Mouse (Mus musculus) megakaryocyte-erythroid progenitor cell, adult 5-6 weeks (primary cell): ENCODE measurements around the gene Ddx1. TPM values are rescaled to one million over a fixed set of nuclear protein-coding genes. Genes with fewer than 3 reads are reported as not detected.

Source experiments
- ATAC-seq: replicated peaks from 2 replicates; pipeline ENCODE4 v1.8.0; 2016; ENCODE audit warnings: mild to moderate bottlenecking, inconsistent platforms; ENCODE audit not compliant: severe bottlenecking, poor library complexity, low FRiP score, low TSS enrichment
- total RNA-seq, 2 experiments: library from RNA; stranded (forward) in 1 of 2; stranded (reverse) in 1 of 2; fragments of 200-1000, 215-1000 nt in 1 of 2; fragments of >200 nt in 1 of 2; fragmentation: Nextera tagmentation in 1 of 2; gene quantifications; 2 replicates each; pipeline ENCODE4 v1.2.3; 2014 to 2017

The Ddx1 gene
- 80.1 and 98.9 TPM in 2 replicates for total RNA-seq (2014; fragmentation: Nextera tagmentation)
- total RNA-seq (2017) = 275 and 333 TPM in 2 replicates

- peak; percentile 92 for ATAC-seq
Measured at GRCm38 (mm10) chr12:13248691-13249572, at the start of gene Ddx1. Ddx1 (minus strand) TSS chr12:13249213.

- no peak for ATAC-seq
Measured at GRCm38 (mm10) chr12:13293421-13293881, 44.4 kb upstream of the Ddx1 start.

GRCm38 (mm10) chr12:13291453-13291852, 42.4 kb upstream of the Ddx1 start:
- ATAC-seq = no peak

GRCm38 (mm10) chr12:13269570-13270390, 20.8 kb upstream of the Ddx1 start:
- ATAC-seq = peak; percentile 47; the same call in 1 of the 2 replicates

GRCm38 (mm10) chr12:13268826-13269449, 19.9 kb upstream of the Ddx1 start, which contains the start of gene Nbas:
Nbas (plus strand) TSS chr12:13269133.
- peak; percentile 92 for ATAC-seq

GRCm38 (mm10) chr12:13268412-13268811, 19.4 kb upstream of the Ddx1 start:
- ATAC-seq = 0 out of 2 replicates have a peak, but pooled peaks have one; percentile 8

GRCm38 (mm10) chr12:13255701-13256100, 6.7 kb upstream of the Ddx1 start:
- no peak for ATAC-seq

GRCm38 (mm10) chr12:13255068-13255467, 6.1 kb upstream of the Ddx1 start:
- no peak for ATAC-seq

- 0 out of 2 replicates have a peak, but pooled peaks have one; percentile 6 for ATAC-seq
Measured at GRCm38 (mm10) chr12:13249573-13249919, 533 bp upstream of the Ddx1 start.

GRCm38 (mm10) chr12:13242453-13242852, 6.6 kb downstream of the Ddx1 start:
- no peak for ATAC-seq

- no peak for ATAC-seq
Measured at GRCm38 (mm10) chr12:13218101-13218514, 30.9 kb downstream of the Ddx1 start.

- no peak for ATAC-seq
Measured at GRCm38 (mm10) chr12:13217568-13217967, 31.4 kb downstream of the Ddx1 start.

GRCm38 (mm10) chr12:13216501-13217103, 32.4 kb downstream of the Ddx1 start:
- ATAC-seq = no peak

GRCm38 (mm10) chr12:13214345-13215278, 34.4 kb downstream of the Ddx1 start:
- ATAC-seq = peak; percentile 97

GRCm38 (mm10) chr12:13211746-13212482, 37.1 kb downstream of the Ddx1 start:
- ATAC-seq = no peak

- ATAC-seq = no peak
Measured at GRCm38 (mm10) chr12:13209692-13210377, 39.2 kb downstream of the Ddx1 start.

- ATAC-seq = no peak
Measured at GRCm38 (mm10) chr12:13208983-13209451, 40.0 kb downstream of the Ddx1 start.
